Mouse (Mus musculus) C2C12 (cell line): ENCODE measurements around the gene Cops9.

Experiments
- CTCF ChIP-seq: IDR thresholded peaks from one replicate; pipeline ENCODE4 v1.5.1; 2011; ENCODE audit not compliant: control insufficient read depth, insufficient read depth, insufficient read length
- MYOG ChIP-seq: IDR thresholded peaks from one replicate; pipeline ENCODE4 v1.6.1; 2011; ENCODE audit not compliant: control insufficient read depth, insufficient read length; ENCODE audit errors: extremely low read depth
- USF1 ChIP-seq: IDR thresholded peaks from one replicate; pipeline ENCODE4 v1.6.1; 2011; ENCODE audit warnings: low read depth, mild to moderate bottlenecking, control low read depth, moderate library complexity

DNA sequence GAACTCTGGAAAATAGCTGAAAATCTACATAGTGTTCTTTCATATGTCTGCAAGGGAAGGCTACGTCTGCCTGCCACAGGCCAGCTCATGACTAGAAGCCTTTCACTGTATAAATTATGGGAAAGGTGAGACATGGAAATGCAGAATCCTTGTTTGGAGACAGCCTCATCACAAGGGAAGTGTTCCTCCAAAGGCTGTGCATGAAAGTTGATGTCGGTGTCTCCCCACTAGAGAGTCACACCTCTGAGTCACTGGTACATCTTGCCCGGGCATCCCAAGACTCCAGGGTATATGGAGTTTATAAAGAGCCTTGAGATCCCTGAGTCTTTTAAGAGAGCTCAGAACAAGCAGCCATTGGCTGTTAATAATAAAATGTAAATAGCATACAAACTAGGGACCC, 11.4 kb upstream of the Cops9 start:
- TF ChIP-seq MYOG (no peak), CTCF (no peak), USF1 (no peak)
